Mouse (Mus musculus): Measurements from ENCODE around the gene Fap. TPM values are rescaled to one million over a fixed set of nuclear protein-coding genes. Genes with fewer than 3 reads are reported as not detected.

Fap gene
- total RNA-seq, 1 experiment, result not detected

GRCm38 (mm10) chr2:62506441-62506840, 67.4 kb downstream of the Fap start:
- Histone ChIP-seq H3K27ac (ENCODE audit: insufficient read depth, low read depth, low read length, poor library complexity, severe bottlenecking) (no peak overlapping the region), H3K9me3 (ENCODE audit: control insufficient read depth, insufficient read depth, low read depth, low read length) (no peaks in the 10 kb centered on the region), H3K4me3 (ENCODE audit: insufficient read depth in 1 of 2, low read depth in 1 of 2, low read length in 2 of 2, poor library complexity in 1 of 2, severe bottlenecking in 1 of 2) (no peak overlapping the region), H3K4me1 (ENCODE audit: control insufficient read depth in 2 of 2, insufficient read depth in 2 of 2, low read length in 2 of 2, poor library complexity in 1 of 2) (no peaks in the 10 kb centered on the region), H3K36me3 (ENCODE audit: control insufficient read depth, insufficient read depth, low read length, poor library complexity, severe bottlenecking) (no peaks in the 10 kb centered on the region), H3K9ac (ENCODE audit: insufficient read depth, low read depth, low read length, poor library complexity, severe bottlenecking) (no peak overlapping the region)
- TF ChIP-seq ZC3H11A (IDR thresholded peaks at IDR 0.05; ENCODE audit: borderline replicate concordance, low read depth, low read length), result no peak
- TF ChIP-seq ZNF384 (IDR thresholded peaks at IDR 0.05; ENCODE audit: low read depth, low read length), result peak; percentile 77
- peak; percentile 47 for DNase-seq (ENCODE audit: low read depth, low spot score)
- in situ Hi-C loops (cut with MboI; ENCODE audit: low sequenced_read_pairs in 2 of 2, unreplicated experiment in 2 of 2), result no loop called here

GRCm38 (mm10) chr2:62504269-62504796, 69.5 kb downstream of the Fap start:
- H3K36me3 ChIP-seq (ENCODE audit: control insufficient read depth, insufficient read depth, low read length, poor library complexity, severe bottlenecking), result no peaks in the 10 kb centered on the region
- in situ Hi-C loops (cut with MboI; ENCODE audit: low sequenced_read_pairs in 2 of 2, unreplicated experiment in 2 of 2), result no loop called here
- H3K4me3 ChIP-seq (ENCODE audit: insufficient read depth in 1 of 2, low read depth in 1 of 2, low read length in 2 of 2, poor library complexity in 1 of 2, severe bottlenecking in 1 of 2), result no peak overlapping the region
- no peaks in the 10 kb centered on the region for H3K4me1 ChIP-seq (ENCODE audit: control insufficient read depth in 2 of 2, insufficient read depth in 2 of 2, low read length in 2 of 2, poor library complexity in 1 of 2)
- TF ChIP-seq CHD2 (IDR thresholded peaks at IDR 0.05; ENCODE audit: low read depth, low read length) (no peak), MAFK (IDR thresholded peaks at IDR 0.05; ENCODE audit: insufficient read depth, low read depth, low read length) (no peak), HCFC1 (IDR thresholded peaks at IDR 0.05; ENCODE audit: borderline replicate concordance, insufficient read depth, low read length) (no peak), ZNF384 (IDR thresholded peaks at IDR 0.05; ENCODE audit: low read depth, low read length) (no peak), ZC3H11A (IDR thresholded peaks at IDR 0.05; ENCODE audit: borderline replicate concordance, low read depth, low read length) (no peak)
- no peak overlapping the region for H3K27ac ChIP-seq (ENCODE audit: insufficient read depth, low read depth, low read length, poor library complexity, severe bottlenecking)
- DNase-seq (ENCODE audit: low read depth, low spot score), result no peak
- no peak overlapping the region for H3K9ac ChIP-seq (ENCODE audit: insufficient read depth, low read depth, low read length, poor library complexity, severe bottlenecking)
- H3K9me3 ChIP-seq (ENCODE audit: control insufficient read depth, insufficient read depth, low read depth, low read length), result no peaks in the 10 kb centered on the region

GRCm38 (mm10) chr2:62503326-62503725, 70.5 kb downstream of the Fap start:
- no peak for DNase-seq (ENCODE audit: low read depth, low spot score)
- TF ChIP-seq MAFK (IDR thresholded peaks at IDR 0.05; ENCODE audit: insufficient read depth, low read depth, low read length) (no peak), HCFC1 (IDR thresholded peaks at IDR 0.05; ENCODE audit: borderline replicate concordance, insufficient read depth, low read length) (no peak), CHD2 (IDR thresholded peaks at IDR 0.05; ENCODE audit: low read depth, low read length) (no peak), ZNF384 (IDR thresholded peaks at IDR 0.05; ENCODE audit: low read depth, low read length) (no peak), ZC3H11A (IDR thresholded peaks at IDR 0.05; ENCODE audit: borderline replicate concordance, low read depth, low read length) (no peak)
- H3K9me3 ChIP-seq (ENCODE audit: control insufficient read depth, insufficient read depth, low read depth, low read length), result no peaks in the 10 kb centered on the region
- no peak overlapping the region for H3K4me3 ChIP-seq (ENCODE audit: insufficient read depth in 1 of 2, low read depth in 1 of 2, low read length in 2 of 2, poor library complexity in 1 of 2, severe bottlenecking in 1 of 2)
- H3K27ac ChIP-seq (ENCODE audit: insufficient read depth, low read depth, low read length, poor library complexity, severe bottlenecking), result no peak overlapping the region
- H3K36me3 ChIP-seq (ENCODE audit: control insufficient read depth, insufficient read depth, low read length, poor library complexity, severe bottlenecking), result no peaks in the 10 kb centered on the region
- no peaks in the 10 kb centered on the region for H3K4me1 ChIP-seq (ENCODE audit: control insufficient read depth in 2 of 2, insufficient read depth in 2 of 2, low read length in 2 of 2, poor library complexity in 1 of 2)
- no peak overlapping the region for H3K9ac ChIP-seq (ENCODE audit: insufficient read depth, low read depth, low read length, poor library complexity, severe bottlenecking)
- in situ Hi-C loops (cut with MboI; ENCODE audit: low sequenced_read_pairs in 2 of 2, unreplicated experiment in 2 of 2), result no loop called here

GRCm38 (mm10) chr2:62502516-62502915, 71.4 kb downstream of the Fap start:
- H3K27ac ChIP-seq (ENCODE audit: insufficient read depth, low read depth, low read length, poor library complexity, severe bottlenecking), result no peak overlapping the region
- no peaks in the 10 kb centered on the region for H3K36me3 ChIP-seq (ENCODE audit: control insufficient read depth, insufficient read depth, low read length, poor library complexity, severe bottlenecking)
- H3K4me1 ChIP-seq (ENCODE audit: control insufficient read depth in 2 of 2, insufficient read depth in 2 of 2, low read length in 2 of 2, poor library complexity in 1 of 2), result no peaks in the 10 kb centered on the region
- no peak for DNase-seq (ENCODE audit: low read depth, low spot score)
- in situ Hi-C loops (cut with MboI; ENCODE audit: low sequenced_read_pairs in 2 of 2, unreplicated experiment in 2 of 2), result no loop called here
- H3K9me3 ChIP-seq (ENCODE audit: control insufficient read depth, insufficient read depth, low read depth, low read length), result no peaks in the 10 kb centered on the region
- no peak overlapping the region for H3K9ac ChIP-seq (ENCODE audit: insufficient read depth, low read depth, low read length, poor library complexity, severe bottlenecking)
- no peak overlapping the region for H3K4me3 ChIP-seq (ENCODE audit: insufficient read depth in 1 of 2, low read depth in 1 of 2, low read length in 2 of 2, poor library complexity in 1 of 2, severe bottlenecking in 1 of 2)
- TF ChIP-seq CHD2 (IDR thresholded peaks at IDR 0.05; ENCODE audit: low read depth, low read length) (no peak), ZNF384 (IDR thresholded peaks at IDR 0.05; ENCODE audit: low read depth, low read length) (no peak), MAFK (IDR thresholded peaks at IDR 0.05; ENCODE audit: insufficient read depth, low read depth, low read length) (no peak), HCFC1 (IDR thresholded peaks at IDR 0.05; ENCODE audit: borderline replicate concordance, insufficient read depth, low read length) (no peak), ZC3H11A (IDR thresholded peaks at IDR 0.05; ENCODE audit: borderline replicate concordance, low read depth, low read length) (no peak)

GRCm38 (mm10) chr2:62498821-62499220, 75.1 kb downstream of the Fap start:
- H3K27ac ChIP-seq (ENCODE audit: insufficient read depth, low read depth, low read length, poor library complexity, severe bottlenecking), result no peak overlapping the region
- TF ChIP-seq ZC3H11A (IDR thresholded peaks at IDR 0.05; ENCODE audit: borderline replicate concordance, low read depth, low read length) (no peak), ZNF384 (IDR thresholded peaks at IDR 0.05; ENCODE audit: low read depth, low read length) (no peak), MAFK (IDR thresholded peaks at IDR 0.05; ENCODE audit: insufficient read depth, low read depth, low read length) (no peak), CHD2 (IDR thresholded peaks at IDR 0.05; ENCODE audit: low read depth, low read length) (no peak), HCFC1 (IDR thresholded peaks at IDR 0.05; ENCODE audit: borderline replicate concordance, insufficient read depth, low read length) (no peak)
- no peaks in the 10 kb centered on the region for H3K36me3 ChIP-seq (ENCODE audit: control insufficient read depth, insufficient read depth, low read length, poor library complexity, severe bottlenecking)
- no peak for DNase-seq (ENCODE audit: low read depth, low spot score)
- in situ Hi-C loops (cut with MboI; ENCODE audit: low sequenced_read_pairs in 2 of 2, unreplicated experiment in 2 of 2), result no loop called here
- no peaks in the 10 kb centered on the region for H3K4me1 ChIP-seq (ENCODE audit: control insufficient read depth in 2 of 2, insufficient read depth in 2 of 2, low read length in 2 of 2, poor library complexity in 1 of 2)
- no peak overlapping the region for H3K4me3 ChIP-seq (ENCODE audit: insufficient read depth in 1 of 2, low read depth in 1 of 2, low read length in 2 of 2, poor library complexity in 1 of 2, severe bottlenecking in 1 of 2)
- H3K9me3 ChIP-seq (ENCODE audit: control insufficient read depth, insufficient read depth, low read depth, low read length), result no peaks in the 10 kb centered on the region
- no peak overlapping the region for H3K9ac ChIP-seq (ENCODE audit: insufficient read depth, low read depth, low read length, poor library complexity, severe bottlenecking)
